Mouse (Mus musculus) CH12.LX (cell line): Measurements from ENCODE around the gene Lypd3.

ENCODE experiments used
- CTCF ChIP-seq, 2 experiments: IDR thresholded peaks in 1 of 2; conservative IDR thresholded peaks in 1 of 2; 2 replicates each; pipeline ENCODE4 v1.5.1; 2011 to 2012; ENCODE audit warnings: low read depth in 2 of 2, low read length in 2 of 2, improper control_type of control experiment in 1 of 2, inconsistent platforms in 1 of 2, mild to moderate bottlenecking in 1 of 2, moderate library complexity in 1 of 2
- MAFK ChIP-seq: IDR thresholded peaks from 2 replicates; pipeline ENCODE4 v1.6.1; 2011; ENCODE audit warnings: low read length, improper control_type of control experiment; ENCODE audit not compliant: insufficient replicate concordance
- MXI1 ChIP-seq: IDR thresholded peaks from 2 replicates; pipeline ENCODE4 v1.6.1; 2011; ENCODE audit warnings: mild to moderate bottlenecking, low read depth, low read length, improper control_type of control experiment
- POLR2A ChIP-seq: IDR thresholded peaks from 2 replicates; pipeline ENCODE4 v1.6.1; 2011; ENCODE audit warnings: low read depth, mild to moderate bottlenecking, improper control_type of control experiment, low read length
- TBP ChIP-seq: conservative IDR thresholded peaks from 2 replicates; pipeline ENCODE4 v1.6.1; 2011; ENCODE audit warnings: low read depth, low read length, improper control_type of control experiment

DNA sequence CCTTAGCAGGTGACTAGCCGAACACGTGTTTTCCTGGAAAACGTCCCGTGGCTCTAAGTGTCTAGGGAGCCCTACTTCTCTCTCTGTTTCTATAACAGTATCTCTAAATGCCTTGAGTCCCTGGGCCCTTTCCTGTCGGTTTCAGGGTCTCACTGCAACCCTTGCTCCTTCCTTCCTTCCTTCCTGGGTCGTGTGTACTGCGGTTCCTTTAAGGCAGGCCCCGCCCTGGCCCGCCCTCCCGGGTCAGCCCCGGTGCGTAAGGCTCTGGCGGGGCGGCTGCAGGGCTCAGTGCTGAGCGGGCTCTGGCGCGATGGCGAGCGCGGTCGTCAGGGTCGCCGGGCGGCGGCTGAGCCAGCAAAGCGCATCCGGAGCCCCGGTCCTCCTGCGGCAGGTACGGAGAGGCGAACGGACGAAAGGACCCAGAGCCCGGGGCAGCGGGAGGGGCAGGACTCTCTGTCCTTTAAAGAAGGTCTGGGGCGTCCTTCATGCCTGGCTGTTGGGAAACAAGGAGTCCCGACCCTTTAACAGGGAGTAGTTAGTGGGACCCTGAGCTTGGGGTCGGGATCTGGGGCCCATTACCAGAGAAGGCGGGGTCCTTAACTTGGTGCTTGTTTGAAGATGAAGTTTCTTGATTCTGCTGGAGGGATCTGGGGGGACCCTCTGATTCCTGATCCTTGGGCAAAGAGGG lies 42.6 kb upstream of the Lypd3 start:
- TF ChIP-seq MAFK, result no peak
- no peak for TF ChIP-seq CTCF (conservative IDR thresholded peaks at IDR 0.05 in 1 of 2, IDR thresholded peaks at IDR 0.05 in 1 of 2; ENCODE audit: low read depth in 2 of 2, low read length in 2 of 2)
- no peak for TF ChIP-seq TBP
- TF ChIP-seq MXI1, result peak; percentile 8; the same call in 1 of the 2 replicates
- peak; percentile 88 for TF ChIP-seq POLR2A
